Mouse (Mus musculus): ENCODE data around the gene Slc28a1.

Slc28a1 gene

GRCm38 (mm10) chr7:81214153-81214907, 99.7 kb downstream of the Slc28a1 start:
- DNase-seq, result no peak

GRCm38 (mm10) chr7:81215950-81216349, 101.4 kb downstream of the Slc28a1 start:
- DNase-seq, result no peak

- DNase-seq, result no peak
Observed at GRCm38 (mm10) chr7:81219321-81219720, 104.7 kb downstream of the Slc28a1 start.

Measured in cerebellum, adult 11 months (tissue).